9 mouse cellular contexts compared by ENCODE assay signal in genomic region chr1:193255488-193256288, GRCm38 (mm10). TPM values are rescaled to one million over a fixed set of nuclear protein-coding genes. Genes with fewer than 3 reads are reported as not detected.
DNase-seq lines count a peak whose midpoint lies in the region; ATAC-seq and TF ChIP-seq lines count a peak whose summit lies in the region.
"Had no signal": no experiment of that assay in that cellular context is flagged by ENCODE, and none has a peak within 500 bp of the region (broad histone marks: within the 10 kb centered on the region; RNA-seq: fewer than 3 reads in every experiment).

No protein-coding gene starts in this region.

- H3K9ac ChIP-seq in intestine, postnatal 0 days (ENCODE audit: low read depth, low read length) = no peak overlapping the region
- no peak overlapping the region; the same call in 1 of the 2 replicates for H3K9ac ChIP-seq in limb, embryonic 11.5 days (ENCODE audit: low read length)
- no peak overlapping the region for H3K9ac ChIP-seq in midbrain, embryonic 14.5 days (replicated peaks; ENCODE audit: low read length)
- no peak overlapping the region for H3K9ac ChIP-seq in stomach, embryonic 16.5 days (ENCODE audit: low read length)

- DNase-seq in left cerebral cortex, adult 11 months (ENCODE audit: low spot score) = peak; percentile 41
- no peak for DNase-seq in left cerebral cortex, adult 8-10 months (ENCODE audit: low spot score in 2 of 2)
- DNase-seq in cerebellum, postnatal 25 days = peak; percentile 77 to 92
- DNase-seq in gastrocnemius, postnatal 14 days = peak; percentile 76
- DNase-seq in limb, embryonic 11.5 days (ENCODE audit: low spot score) = peak; percentile 68
- DNase-seq in midbrain, embryonic 14.5 days = peak; percentile 88

- intact Hi-C loops in gastrocnemius, postnatal 14 days (cut with DNase I; ENCODE audit: low total_unique reads) = loop anchor here (1.0 to 5.0 kb wide), 2 partner anchors 72 to 117 kb away; partner anchors contain the start of gene Camk1g

- WGBS in intestine, postnatal 0 days = 23% methylated on average over 3 of the region's 3 CpGs
- WGBS in limb, embryonic 11.5 days = 25% methylated on average over 3 of the region's 3 CpGs
- 30% methylated on average over 3 of the region's 3 CpGs for WGBS in midbrain, embryonic 14.5 days
- 28% methylated on average over 3 of the region's 3 CpGs for WGBS in stomach, embryonic 16.5 days

- no peaks in the 10 kb centered on the region for H3K36me3 ChIP-seq in intestine, postnatal 0 days (ENCODE audit: control insufficient read depth, insufficient read depth)
- H3K36me3 ChIP-seq in limb, embryonic 11.5 days (ENCODE audit: control insufficient read depth, insufficient read depth, low read length) = no peaks in the 10 kb centered on the region
- H3K36me3 ChIP-seq in midbrain, embryonic 14.5 days (ENCODE audit: control insufficient read depth, insufficient read depth, low read length) = no peaks in the 10 kb centered on the region
- no peaks in the 10 kb centered on the region for H3K36me3 ChIP-seq in stomach, embryonic 16.5 days (ENCODE audit: control insufficient read depth, insufficient read depth, low read length)

- ATAC-seq in intestine, postnatal 0 days = no peak
- no peak for ATAC-seq in limb, embryonic 11.5 days (ENCODE audit: insufficient number of reproducible peaks, low FRiP score, low TSS enrichment, low read depth)
- ATAC-seq in midbrain, embryonic 14.5 days (ENCODE audit: low FRiP score, low TSS enrichment) = peak; percentile 31; the same call in 1 of the 2 replicates
- ATAC-seq in stomach, embryonic 16.5 days (ENCODE audit: insufficient read depth, low FRiP score) = peak; percentile 24; the same call in 1 of the 2 replicates

- no peak overlapping the region for H3K27ac ChIP-seq in intestine, postnatal 0 days (ENCODE audit: low read depth, low read length)
- H3K27ac ChIP-seq in limb, embryonic 11.5 days (replicated peaks; ENCODE audit: low read depth, low read length) = no peak overlapping the region
- no peak overlapping the region for H3K27ac ChIP-seq in midbrain, embryonic 14.5 days (replicated peaks; ENCODE audit: low read depth, low read length)
- no peak overlapping the region for H3K27ac ChIP-seq in stomach, embryonic 16.5 days (ENCODE audit: low read length)

- H3K27me3 ChIP-seq in intestine, postnatal 0 days (replicated peaks; ENCODE audit: control insufficient read depth, insufficient read depth, low read length) = no peaks in the 10 kb centered on the region
- H3K27me3 ChIP-seq in limb, embryonic 11.5 days (ENCODE audit: control insufficient read depth, insufficient read depth, low read length) = no peaks in the 10 kb centered on the region
- H3K27me3 ChIP-seq in midbrain, embryonic 14.5 days (ENCODE audit: control insufficient read depth, insufficient read depth, low read length) = no peaks in the 10 kb centered on the region
- no peaks in the 10 kb centered on the region for H3K27me3 ChIP-seq in stomach, embryonic 16.5 days (ENCODE audit: control insufficient read depth, insufficient read depth, low read length)

- TF ChIP-seq CTCF in intestine, postnatal 0 days (IDR thresholded peaks at IDR 0.05; ENCODE audit: low read depth) = peak; percentile 83

- H3K4me2 ChIP-seq in intestine, postnatal 0 days (replicated peaks; ENCODE audit: low read depth) = no peak overlapping the region
- no peak overlapping the region for H3K4me2 ChIP-seq in limb, embryonic 11.5 days (ENCODE audit: low read depth, severe bottlenecking)
- H3K4me2 ChIP-seq in midbrain, embryonic 14.5 days (ENCODE audit: low read length) = no peak overlapping the region
- H3K4me2 ChIP-seq in stomach, embryonic 16.5 days (ENCODE audit: low read depth, low read length) = no peak overlapping the region

- no peak overlapping the region for H3K4me3 ChIP-seq in intestine, postnatal 0 days (ENCODE audit: low read depth, low read length)
- no peak overlapping the region for H3K4me3 ChIP-seq in limb, embryonic 11.5 days (ENCODE audit: low read depth, low read length)
- H3K4me3 ChIP-seq in midbrain, embryonic 14.5 days (replicated peaks; ENCODE audit: low read depth, low read length) = no peak overlapping the region
- no peak overlapping the region for H3K4me3 ChIP-seq in stomach, embryonic 16.5 days (replicated peaks; ENCODE audit: low read length)
- H3K4me3 ChIP-seq: megakaryocyte, embryonic 14.5 days had no signal

- H3K9me3 ChIP-seq in intestine, postnatal 0 days (ENCODE audit: control insufficient read depth) = no peaks in the 10 kb centered on the region
- no peaks in the 10 kb centered on the region for H3K9me3 ChIP-seq in limb, embryonic 11.5 days (ENCODE audit: control insufficient read depth, low read length)
- H3K9me3 ChIP-seq in midbrain, embryonic 14.5 days (ENCODE audit: control insufficient read depth, low read length) = no peaks in the 10 kb centered on the region
- H3K9me3 ChIP-seq in stomach, embryonic 16.5 days (replicated peaks; ENCODE audit: control insufficient read depth, low read length) = no peaks in the 10 kb centered on the region
- H3K9me3 ChIP-seq: megakaryocyte, embryonic 14.5 days had no signal

- no peaks in the 10 kb centered on the region for H3K4me1 ChIP-seq in intestine, postnatal 0 days (replicated peaks; ENCODE audit: control insufficient read depth, insufficient read depth, low read length)
- H3K4me1 ChIP-seq in limb, embryonic 11.5 days (ENCODE audit: control insufficient read depth, insufficient read depth, low read length) = no peaks in the 10 kb centered on the region
- H3K4me1 ChIP-seq in midbrain, embryonic 14.5 days (ENCODE audit: control insufficient read depth, insufficient read depth, low read length) = no peaks in the 10 kb centered on the region
- H3K4me1 ChIP-seq in stomach, embryonic 16.5 days (ENCODE audit: control insufficient read depth, insufficient read depth, low read length) = 0 out of 2 replicates have a peak, but pooled peaks cover 4% of the 10 kb centered on the region
- H3K4me1 ChIP-seq: megakaryocyte, embryonic 14.5 days had no signal

RNA-seq across cellular contexts. Expression of gene Hsd11b1, which starts 8.2 kb away (rescaled TPM):
- 10 to 100 TPM; 15.8 to 18.7 (median 17.4) TPM for total RNA-seq in left cerebral cortex, adult 8-10 months (2022)
- 1 to 10 TPM; 5.7 to 7.0 TPM for total RNA-seq in gastrocnemius, postnatal 14 days (2021)
- 2.7 and 3.2 TPM in 2 replicates for polyA plus RNA-seq in intestine, postnatal 0 days (2015; fragmentation: Nextera tagmentation; extraction: Ambion mirVana)
- polyA plus RNA-seq in limb, embryonic 11.5 days (2014; fragmentation: Nextera tagmentation; extraction: Ambion mirVana) = 0.16 and 0.23 TPM in 2 replicates
- 0.22 TPM in 1 of 2 replicates, not detected in the other for polyA plus RNA-seq in midbrain, embryonic 14.5 days (2014; fragmentation: Nextera tagmentation; extraction: Ambion mirVana)
- 2.1 and 3.0 TPM in 2 replicates for polyA plus RNA-seq in stomach, embryonic 16.5 days (2015; fragmentation: Nextera tagmentation; extraction: Ambion mirVana)

RNA-seq across cellular contexts. Expression of gene G0s2, which starts 17.3 kb away (rescaled TPM):
- total RNA-seq in left cerebral cortex, adult 8-10 months (2022) = 1 to 10 TPM; 4.9 to 9.1 (median 6.8) TPM
- total RNA-seq in gastrocnemius, postnatal 14 days (2021) = 10 to 100 TPM; 16.7 to 25.3 TPM
- 10.1 and 11.7 TPM in 2 replicates for polyA plus RNA-seq in intestine, postnatal 0 days (2015; fragmentation: Nextera tagmentation; extraction: Ambion mirVana)
- 6.2 and 6.9 TPM in 2 replicates for polyA plus RNA-seq in limb, embryonic 11.5 days (2014; fragmentation: Nextera tagmentation; extraction: Ambion mirVana)
- 5.7 and 7.4 TPM in 2 replicates for polyA plus RNA-seq in midbrain, embryonic 14.5 days (2014; fragmentation: Nextera tagmentation; extraction: Ambion mirVana)
- 36.5 and 46.7 TPM in 2 replicates for polyA plus RNA-seq in stomach, embryonic 16.5 days (2015; fragmentation: Nextera tagmentation; extraction: Ambion mirVana)

RNA-seq across cellular contexts. Expression of gene Lamb3, which starts 48.2 kb away (rescaled TPM):
- 1 to 10 TPM; 1.6 to 4.7 (median 2.1) TPM for total RNA-seq in left cerebral cortex, adult 8-10 months (2022)
- 1 to 10 TPM in 1 of 2 experiments, under 1 TPM in 1; 0.80 to 1.4 TPM for total RNA-seq in gastrocnemius, postnatal 14 days (2021)
- 1.7 and 2.5 TPM in 2 replicates for polyA plus RNA-seq in intestine, postnatal 0 days (2015; fragmentation: Nextera tagmentation; extraction: Ambion mirVana)
- polyA plus RNA-seq in limb, embryonic 11.5 days (2014; fragmentation: Nextera tagmentation; extraction: Ambion mirVana) = 0.60 and 0.79 TPM in 2 replicates
- 0.15 and 0.30 TPM in 2 replicates for polyA plus RNA-seq in midbrain, embryonic 14.5 days (2014; fragmentation: Nextera tagmentation; extraction: Ambion mirVana)
- polyA plus RNA-seq in stomach, embryonic 16.5 days (2015; fragmentation: Nextera tagmentation; extraction: Ambion mirVana) = 17.6 and 24.6 TPM in 2 replicates

RNA-seq across cellular contexts. Expression of gene Traf3ip3, which starts 54.2 kb away (rescaled TPM):
- total RNA-seq in left cerebral cortex, adult 8-10 months (2022) = 1 to 10 TPM; 1.4 to 6.0 (median 2.1) TPM
- total RNA-seq in gastrocnemius, postnatal 14 days (2021) = 1 to 10 TPM; 6.0 to 8.4 TPM
- polyA plus RNA-seq in intestine, postnatal 0 days (2015; fragmentation: Nextera tagmentation; extraction: Ambion mirVana) = 2.5 and 3.2 TPM in 2 replicates
- polyA plus RNA-seq in limb, embryonic 11.5 days (2014; fragmentation: Nextera tagmentation; extraction: Ambion mirVana) = 1.2 and 1.5 TPM in 2 replicates
- 0.32 and 1.4 TPM in 2 replicates for polyA plus RNA-seq in midbrain, embryonic 14.5 days (2014; fragmentation: Nextera tagmentation; extraction: Ambion mirVana)
- polyA plus RNA-seq in stomach, embryonic 16.5 days (2015; fragmentation: Nextera tagmentation; extraction: Ambion mirVana) = 5.0 and 8.5 TPM in 2 replicates

Comparison
In these comparisons a context has a peak if more than half of its experiments do, and no peak if none do; other contexts are left out.
1. DNase-seq: peak in left cerebral cortex, adult 11 months (single experiment), cerebellum, postnatal 25 days (2 of 2), gastrocnemius, postnatal 14 days (single experiment), limb, embryonic 11.5 days (single experiment) and midbrain, embryonic 14.5 days (single experiment); none in left cerebral cortex, adult 8-10 months (0 of 2).
2. ATAC-seq: peak in midbrain, embryonic 14.5 days (single experiment) and stomach, embryonic 16.5 days (single experiment); none in intestine, postnatal 0 days (single experiment) and limb, embryonic 11.5 days (single experiment).